Mouse (Mus musculus) embryonic facial prominence, embryonic 11.5 days (tissue): Measurements from ENCODE around the gene Ninj1. TPM values are rescaled to one million over a fixed set of nuclear protein-coding genes. Genes with fewer than 3 reads are reported as not detected.

ENCODE experiments used
- ATAC-seq: fragments of 200-750 bp; cut with Nextera tagmentation; replicated peaks from 2 replicates; pipeline ENCODE4 v1.8.0; 2017; ENCODE audit warnings: low read depth; ENCODE audit not compliant: insufficient number of reproducible peaks, low FRiP score, low TSS enrichment
- DNase-seq: peaks from one replicate; pipeline ENCODE4 v3.0.0-alpha.2; 2015; ENCODE audit warnings: low spot score
- H3K27ac ChIP-seq: fragments of 300-500 bp; sonication (generic); replicated peaks from 2 replicates; pipeline ENCODE4 v1.5.1; 2014; ENCODE audit warnings: mild to moderate bottlenecking, low read depth, low read length, control low read depth
- H3K27me3 ChIP-seq: fragments of 300-500 bp; sonication (generic); 2 replicates; pipeline ENCODE4 v1.6.1; 2014; ENCODE audit warnings: mild to moderate bottlenecking, low read length, moderate library complexity, mixed read lengths; ENCODE audit not compliant: control insufficient read depth, insufficient read depth
- H3K36me3 ChIP-seq: fragments of 300-500 bp; sonication (generic); replicated peaks from 2 replicates; pipeline ENCODE4 v1.6.1; 2014; ENCODE audit warnings: low read depth, mild to moderate bottlenecking, low read length, moderate library complexity, mixed read lengths; ENCODE audit not compliant: control insufficient read depth, insufficient read depth
- H3K4me1 ChIP-seq: fragments of 300-500 bp; sonication (generic); 2 replicates; pipeline ENCODE4 v1.6.1; 2014; ENCODE audit warnings: low read length, mixed read lengths; ENCODE audit not compliant: control insufficient read depth, insufficient read depth
- H3K4me2 ChIP-seq: fragments of 300-500 bp; sonication (generic); 2 replicates; pipeline ENCODE4 v1.6.1; 2014; ENCODE audit warnings: low read depth, mild to moderate bottlenecking, control low read depth, low read length, moderate library complexity
- H3K4me3 ChIP-seq: fragments of 300-500 bp; sonication (generic); 2 replicates; pipeline ENCODE4 v1.5.1; 2014; ENCODE audit warnings: low read depth, low read length, control low read depth
- H3K9ac ChIP-seq: fragments of 300-500 bp; sonication (generic); replicated peaks from 2 replicates; pipeline ENCODE4 v1.6.1; 2014; ENCODE audit warnings: mild to moderate bottlenecking, control low read depth, low read length
- H3K9me3 ChIP-seq: fragments of 300-500 bp; sonication (generic); replicated peaks from 2 replicates; pipeline ENCODE4 v1.6.1; 2016; ENCODE audit warnings: mild to moderate bottlenecking, low read length, inconsistent platforms, mixed read lengths; ENCODE audit not compliant: control insufficient read depth
- WGBS: fragments of 180-500 bp; shearing (Covaris S2); extraction: QIAGEN DNeasy Blood & Tissue Kit; methylation state at CpG from one replicate; pipeline ENCODE4 v1.1.7; 2014; 5-methylcytosine and 5-hydroxymethylcytosine counted together
- polyA plus RNA-seq: library from polyadenylated mRNA; unstranded; fragments of >200 nt; fragmentation: Nextera tagmentation; extraction: Ambion mirVana; gene quantifications from 2 replicates; pipeline ENCODE4 v1.2.1, GENCODE M21; 2014

Gene Ninj1
- polyA plus RNA-seq, 1 experiment from 2014 or later = 29.8 TPM

DNA sequence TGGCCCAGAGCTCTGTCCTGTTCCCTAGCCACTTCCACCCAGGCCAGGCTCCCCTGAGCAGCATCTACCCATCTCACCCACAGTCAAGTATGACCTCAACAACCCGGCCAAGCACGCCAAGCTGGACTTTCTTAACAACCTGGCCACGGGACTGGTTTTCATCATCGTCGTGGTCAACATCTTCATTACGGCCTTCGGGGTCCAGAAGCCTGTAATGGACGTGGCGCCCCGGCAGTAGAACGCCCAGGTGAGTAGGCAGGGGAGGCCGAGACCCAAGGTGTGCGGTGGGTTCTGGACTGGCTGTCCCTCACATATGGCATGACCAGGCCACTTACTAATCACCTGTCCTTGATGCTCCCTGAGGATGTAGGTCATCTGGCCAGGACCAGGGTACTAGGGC, 7.5 kb downstream of the Ninj1 start:
- H3K9me3 ChIP-seq = no peaks in the 10 kb centered on the region
- H3K4me2 ChIP-seq = no peak overlapping the region
- 94% methylated on average over 13 of the region's 13 CpGs for WGBS
- H3K9ac ChIP-seq = no peak overlapping the region
- no peaks in the 10 kb centered on the region; the same call in 1 of the 2 replicates for H3K36me3 ChIP-seq
- H3K4me1 ChIP-seq = no peaks in the 10 kb centered on the region
- no peak overlapping the region for H3K27ac ChIP-seq
- H3K27me3 ChIP-seq = no peaks in the 10 kb centered on the region
- DNase-seq (no peak), ATAC-seq (no peak)
- no peak overlapping the region for H3K4me3 ChIP-seq

DNA sequence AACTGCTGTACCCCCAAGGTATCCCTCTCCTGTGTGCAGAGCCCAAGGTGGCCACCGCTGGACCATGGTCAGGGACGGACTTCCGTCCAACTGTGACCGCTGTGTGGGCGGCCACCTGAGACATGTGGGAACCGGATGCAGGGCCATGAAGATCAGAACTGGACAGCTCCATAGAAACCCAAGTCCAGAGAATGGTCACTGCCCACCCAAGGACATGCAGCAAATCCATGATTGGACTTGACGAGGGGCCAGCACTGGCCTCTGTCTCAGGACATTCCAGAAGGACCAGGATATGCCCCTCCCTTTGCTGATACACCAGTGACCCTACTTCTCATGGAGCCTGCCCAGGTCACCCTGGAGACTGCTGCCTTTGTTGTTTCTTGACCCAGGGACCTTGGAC, 8.4 kb downstream of the Ninj1 start:
- Histone ChIP-seq H3K9me3 (no peaks in the 10 kb centered on the region), H3K27me3 (no peaks in the 10 kb centered on the region), H3K4me2 (no peak overlapping the region), H3K9ac (no peak overlapping the region), H3K4me1 (no peaks in the 10 kb centered on the region), H3K4me3 (no peak overlapping the region), H3K36me3 (no peaks in the 10 kb centered on the region; the same call in 1 of the 2 replicates), H3K27ac (no peak overlapping the region)
- ATAC-seq (no peak), DNase-seq (no peak)
- 90% methylated on average over 7 of the region's 7 CpGs for WGBS

DNA sequence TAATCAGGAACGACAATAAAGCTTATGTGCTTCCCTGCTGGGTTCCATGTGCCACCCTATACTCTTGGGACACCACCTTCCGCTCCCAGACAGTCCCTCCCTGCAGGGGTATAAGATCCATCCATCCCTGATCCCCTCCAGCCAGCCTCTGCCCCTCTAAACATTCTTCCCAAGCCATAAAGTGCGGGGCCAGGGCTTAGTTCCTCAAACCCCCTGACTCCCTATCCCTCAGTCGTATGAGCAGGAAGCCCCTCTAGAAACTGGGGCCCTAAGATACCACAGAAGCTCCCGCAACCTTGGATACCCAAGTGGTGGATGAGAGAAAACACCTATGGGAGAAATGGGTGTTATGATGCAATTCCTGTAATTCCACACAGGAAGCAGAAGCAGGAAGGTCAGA, 8.9 kb downstream of the Ninj1 start:
- no peaks in the 10 kb centered on the region for H3K4me1 ChIP-seq
- no peaks in the 10 kb centered on the region; the same call in 1 of the 2 replicates for H3K36me3 ChIP-seq
- 83% methylated on average over 5 of the region's 5 CpGs for WGBS
- no peak overlapping the region for H3K27ac ChIP-seq
- H3K4me2 ChIP-seq = no peak overlapping the region
- DNase-seq (no peak), ATAC-seq (no peak)
- no peaks in the 10 kb centered on the region for H3K27me3 ChIP-seq
- H3K4me3 ChIP-seq = no peak overlapping the region
- no peaks in the 10 kb centered on the region for H3K9me3 ChIP-seq
- no peak overlapping the region for H3K9ac ChIP-seq

DNA sequence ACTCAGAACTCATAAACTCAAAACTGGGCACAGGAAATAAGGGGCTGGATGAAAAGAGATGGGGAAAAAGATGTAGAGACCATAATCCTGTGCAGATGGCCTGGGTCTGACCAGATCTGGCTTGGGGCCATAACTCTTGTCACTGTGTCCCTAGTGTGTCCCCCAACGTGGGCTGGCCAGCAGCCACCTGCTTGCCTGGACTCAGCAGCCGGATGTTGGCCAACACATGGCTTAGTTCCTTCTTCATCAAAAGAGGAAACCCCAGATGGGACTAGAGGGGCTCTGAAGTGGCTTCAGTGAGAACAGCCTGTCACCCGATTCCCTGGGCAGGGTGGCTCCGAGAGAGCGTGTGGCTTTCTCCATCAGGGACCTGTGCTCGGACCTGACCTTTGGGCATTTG, 9.5 kb downstream of the Ninj1 start:
- DNase-seq = no peak
- no peak overlapping the region for H3K27ac ChIP-seq
- 84% methylated on average over 6 of the region's 6 CpGs for WGBS
- no peaks in the 10 kb centered on the region for H3K4me1 ChIP-seq
- H3K4me3 ChIP-seq = no peak overlapping the region
- no peak for ATAC-seq
- no peak overlapping the region for H3K9ac ChIP-seq
- H3K9me3 ChIP-seq = no peaks in the 10 kb centered on the region
- no peaks in the 10 kb centered on the region for H3K27me3 ChIP-seq
- no peaks in the 10 kb centered on the region; the same call in 1 of the 2 replicates for H3K36me3 ChIP-seq
- no peak overlapping the region for H3K4me2 ChIP-seq

DNA sequence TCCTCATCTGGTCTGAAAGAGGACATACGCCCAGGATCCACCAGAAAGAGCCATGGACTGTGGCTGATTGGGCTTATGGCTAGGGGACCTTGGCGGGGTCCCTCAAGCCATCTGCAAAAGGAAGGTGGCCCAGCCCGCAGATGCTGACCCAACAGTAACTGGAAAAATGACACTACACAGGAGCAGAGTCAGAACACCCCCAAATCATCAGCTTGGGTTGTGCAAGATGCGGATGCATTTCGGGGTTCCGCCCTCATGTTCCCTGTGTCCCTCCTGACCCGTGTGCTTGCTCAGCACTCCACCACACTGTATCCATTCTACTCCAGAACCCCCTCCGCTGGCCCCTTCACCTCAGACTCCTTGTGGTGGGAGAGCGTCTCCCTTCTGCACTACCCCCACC, 11.4 kb downstream of the Ninj1 start:
- DNase-seq (no peak), ATAC-seq (no peak)
- H3K36me3 ChIP-seq = no peaks in the 10 kb centered on the region; the same call in 1 of the 2 replicates
- no peak overlapping the region for H3K27ac ChIP-seq
- no peaks in the 10 kb centered on the region for H3K4me1 ChIP-seq
- no peaks in the 10 kb centered on the region for H3K9me3 ChIP-seq
- no peak overlapping the region for H3K4me2 ChIP-seq
- WGBS = 89% methylated on average over 9 of the region's 9 CpGs
- H3K9ac ChIP-seq = no peak overlapping the region
- no peak overlapping the region for H3K4me3 ChIP-seq
- no peaks in the 10 kb centered on the region for H3K27me3 ChIP-seq

DNA sequence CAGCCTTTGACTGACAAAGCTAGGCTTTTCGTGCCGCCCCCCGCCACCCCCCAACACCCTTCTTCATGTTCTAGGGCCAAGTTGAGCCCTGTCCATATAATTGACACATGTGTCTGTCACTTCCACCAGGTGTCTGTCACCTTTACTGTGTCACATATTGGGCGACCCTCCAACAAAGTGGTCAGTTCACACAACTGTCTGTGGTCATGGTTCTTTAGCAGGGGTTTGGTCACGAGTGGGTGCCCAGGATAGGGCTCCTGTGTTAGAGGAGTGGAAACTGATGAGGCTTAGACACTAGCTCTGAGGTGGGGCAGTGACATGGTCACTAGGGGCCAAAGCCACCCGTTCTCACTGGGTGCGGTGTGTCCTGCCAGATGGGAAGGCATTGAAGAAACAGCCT, 12.6 kb downstream of the Ninj1 start:
- Histone ChIP-seq H3K9me3 (no peaks in the 10 kb centered on the region), H3K36me3 (no peaks in the 10 kb centered on the region; the same call in 1 of the 2 replicates), H3K27me3 (no peaks in the 10 kb centered on the region), H3K27ac (no peak overlapping the region), H3K4me2 (no peak overlapping the region), H3K4me3 (no peak overlapping the region), H3K4me1 (no peaks in the 10 kb centered on the region), H3K9ac (no peak overlapping the region)
- ATAC-seq (no peak), DNase-seq (no peak)
- 93% methylated on average over 7 of the region's 7 CpGs for WGBS

DNA sequence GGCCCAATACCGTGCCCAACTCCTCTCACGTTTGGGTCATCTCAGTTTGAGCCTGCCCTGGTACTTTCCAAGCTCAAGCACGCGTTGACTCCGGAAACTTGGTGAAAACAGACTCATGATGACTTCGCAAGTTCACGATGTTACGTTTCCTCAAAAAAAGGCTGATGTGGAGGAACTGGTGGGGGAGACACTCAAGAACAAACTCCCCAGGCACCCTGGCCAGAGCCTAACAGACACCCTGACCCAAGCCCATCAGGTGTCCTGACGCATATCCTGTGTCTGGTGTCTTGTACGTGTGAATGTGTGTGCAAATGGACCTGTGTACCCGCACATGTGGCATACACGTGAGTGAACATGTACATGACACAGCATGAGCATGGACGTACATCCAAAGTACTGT, 13.4 kb downstream of the Ninj1 start:
- Histone ChIP-seq H3K9me3 (no peaks in the 10 kb centered on the region), H3K4me3 (no peak overlapping the region), H3K27me3 (no peaks in the 10 kb centered on the region), H3K9ac (no peak overlapping the region), H3K36me3 (no peaks in the 10 kb centered on the region; the same call in 1 of the 2 replicates), H3K27ac (no peak overlapping the region), H3K4me2 (no peak overlapping the region), H3K4me1 (no peaks in the 10 kb centered on the region)
- DNase-seq = no peak
- WGBS = 89% methylated on average over 13 of the region's 13 CpGs
- ATAC-seq = no peak

DNA sequence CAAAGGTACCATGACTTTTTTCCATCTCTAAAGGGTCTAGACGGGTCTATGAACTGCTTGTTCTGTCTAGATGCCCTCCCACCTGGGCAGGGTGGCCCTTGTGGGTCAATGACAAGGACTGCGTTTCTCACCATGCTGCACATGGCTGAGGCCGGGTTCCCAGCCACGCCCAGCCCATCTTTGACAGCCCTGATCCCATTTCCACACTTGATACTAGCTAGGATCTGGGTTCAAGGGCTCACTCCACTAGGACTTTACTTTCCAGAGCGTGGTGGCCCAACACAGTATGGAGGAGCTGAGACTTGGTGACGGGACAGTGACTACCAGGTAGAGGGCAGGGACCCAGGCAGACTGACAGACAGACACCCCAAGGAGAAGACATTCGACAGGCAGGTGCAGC, 15.3 kb downstream of the Ninj1 start:
- DNase-seq = no peak
- Histone ChIP-seq H3K9ac (no peak overlapping the region), H3K36me3 (no peaks in the 10 kb centered on the region), H3K4me3 (no peak overlapping the region), H3K27me3 (no peaks in the 10 kb centered on the region), H3K4me1 (no peaks in the 10 kb centered on the region), H3K4me2 (no peak overlapping the region), H3K9me3 (no peaks in the 10 kb centered on the region), H3K27ac (no peak overlapping the region)
- ATAC-seq = no peak
- 91% methylated on average over 7 of the region's 7 CpGs for WGBS
